Mouse (Mus musculus) cerebellum, adult 2 months (tissue): ENCODE measurements around the gene Dcbld2.

Source experiments
- CTCF ChIP-seq: fragments of 200-500 bp; IDR thresholded peaks from 2 replicates; pipeline ENCODE4 v1.5.1; 2011; ENCODE audit warnings: low read depth, mild to moderate bottlenecking, control low read depth, low read length, moderate library complexity, borderline replicate concordance; ENCODE audit not compliant: insufficient read depth
- POLR2A ChIP-seq: fragments of 200-500 bp; IDR thresholded peaks from 2 replicates; pipeline ENCODE4 v1.6.1; 2011; ENCODE audit warnings: low read length, control low read depth, borderline replicate concordance; ENCODE audit not compliant: insufficient read depth

- TF ChIP-seq POLR2A (no peak), CTCF (no peak)
Observed at GRCm38 (mm10) chr16:58455118-58455517, 46.9 kb downstream of the Dcbld2 start.
